22 mouse cellular contexts compared by ENCODE assay signal in genomic region chr1:154292729-154293128, GRCm38 (mm10).
DNase-seq lines count a peak whose midpoint lies in the region; ATAC-seq and TF ChIP-seq lines count a peak whose summit lies in the region.
"Had no signal": no experiment of that assay in that cellular context is flagged by ENCODE, and none has a peak within 500 bp of the region (broad histone marks: within the 10 kb centered on the region; RNA-seq: fewer than 3 reads in every experiment).

No protein-coding gene starts in this region.

- intact Hi-C loops in left cerebral cortex, adult 2 months (cut with DNase I): no loop called here
- intact Hi-C loops in left cerebral cortex, postnatal 36 days (cut with DNase I): no loop called here

- H3K4me3 ChIP-seq in left cerebral cortex, adult 2 months: no peak overlapping the region
- H3K4me3 ChIP-seq: forebrain, embryonic 13.5 days; heart, embryonic 15.5 days; hindbrain, embryonic 15.5 days; intestine, embryonic 15.5 days; limb, embryonic 10.5 days; neural tube, embryonic 15.5 days had no signal

- TF ChIP-seq CTCF in left cerebral cortex, adult 2 months (IDR thresholded peaks at IDR 0.05): no peak

- no peak for DNase-seq in cerebellum, adult 11-12 months
- DNase-seq in left cerebral cortex, adult 2 months (ENCODE audit: extremely low spot score in 1 of 2, low spot score in 2 of 2): peak; percentile 27 to 29
- DNase-seq in left cerebral cortex, postnatal 36 days (ENCODE audit: low spot score in 2 of 2): no peak
- DNase-seq in right cerebral cortex, postnatal 25 days: peak; percentile 28
- no peak for DNase-seq in right cerebral cortex, postnatal 10 days (ENCODE audit: low spot score in 2 of 2)
- no peak for DNase-seq in kidney, adult 18-20 months
- DNase-seq: adrenal gland, postnatal 36 days; cerebellum, adult 8-10 months; gastrocnemius, postnatal 25 days; heart, postnatal 4 days; liver, postnatal 0 days; lung, postnatal 10 days; thymus, adult 2 months had no signal

- H3K27ac ChIP-seq in left cerebral cortex, adult 2 months: 0 out of 2 replicates have a peak overlapping the region, but pooled peaks have one; percentile 3
- H3K27ac ChIP-seq: forebrain, embryonic 13.5 days; heart, embryonic 15.5 days; hindbrain, embryonic 15.5 days; intestine, embryonic 15.5 days; limb, embryonic 10.5 days; neural tube, embryonic 15.5 days had no signal

- ATAC-seq in cerebellum, adult (ENCODE audit: insufficient number of reproducible peaks, low FRiP score, low TSS enrichment): 0 out of 2 replicates have a peak, but pooled peaks have one; percentile 15
- no peak for ATAC-seq in erythroid progenitor cell, adult 5-6 weeks (replicated peaks; ENCODE audit: low FRiP score, poor library complexity, severe bottlenecking)
- ATAC-seq: forebrain, embryonic 13.5 days; intestine, embryonic 15.5 days; liver, postnatal 0 days; midbrain, embryonic 16.5 days had no signal

Comparison
In these comparisons a context has a peak if more than half of its experiments do, and no peak if none do; other contexts are left out.
1. DNase-seq: peak in left cerebral cortex, adult 2 months (2 of 2) and right cerebral cortex, postnatal 25 days (single experiment); none in cerebellum, adult 11-12 months (single experiment), left cerebral cortex, postnatal 36 days (0 of 2), right cerebral cortex, postnatal 10 days (0 of 2) and kidney, adult 18-20 months (single experiment).